Mouse (Mus musculus) ES-E14 (cell line): ENCODE results near the gene 9130213A22Rik.

Source experiments
- HCFC1 ChIP-seq: IDR thresholded peaks from 2 replicates; pipeline ENCODE4 v1.6.1; 2012; ENCODE audit warnings: low read length, inconsistent platforms, borderline replicate concordance; ENCODE audit not compliant: insufficient read depth
- MAFK ChIP-seq: IDR thresholded peaks from 2 replicates; pipeline ENCODE4 v1.6.1; 2014; ENCODE audit warnings: mild to moderate bottlenecking, low read depth, low read length, inconsistent platforms; ENCODE audit not compliant: insufficient read depth
- ZC3H11A ChIP-seq: IDR thresholded peaks from 2 replicates; pipeline ENCODE4 v1.6.1; 2012; ENCODE audit warnings: low read depth, mild to moderate bottlenecking, inconsistent platforms, low read length, borderline replicate concordance
- ZNF384 ChIP-seq: IDR thresholded peaks from 2 replicates; pipeline ENCODE4 v1.6.1; 2012; ENCODE audit warnings: low read depth, low read length, inconsistent platforms

DNA sequence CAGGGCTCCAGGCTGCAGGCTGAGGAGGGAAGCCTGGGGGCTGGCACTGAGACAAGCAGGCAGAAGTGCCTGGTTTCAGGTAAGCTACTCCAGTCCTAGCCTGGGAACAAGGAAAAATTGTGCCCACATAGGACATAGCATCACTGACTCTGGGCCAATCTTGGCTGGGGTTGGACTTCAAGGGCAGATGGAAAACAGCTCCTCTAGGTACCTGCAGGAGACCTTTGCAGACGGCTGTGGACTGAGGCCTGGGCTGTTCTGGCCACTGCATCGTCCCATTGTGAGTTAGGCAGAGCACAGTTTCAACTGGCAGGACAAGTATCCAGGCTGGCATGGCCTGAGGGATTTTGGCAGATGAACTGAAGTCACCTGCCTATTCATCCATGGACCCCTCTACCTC, 16.6 kb downstream of the 9130213A22Rik start:
- no peak for TF ChIP-seq MAFK
- TF ChIP-seq ZC3H11A, result no peak
- no peak for TF ChIP-seq HCFC1
- TF ChIP-seq ZNF384, result no peak
